Mouse (Mus musculus): ENCODE results near the gene Sox13. TPM values are rescaled to one million over a fixed set of nuclear protein-coding genes. Genes with fewer than 3 reads are reported as not detected.
"Not testable (repeated sequence)": the region's sequence is repeated elsewhere in the genome, so short reads cannot be mapped to it uniquely, and the experiment has no call there.

The Sox13 gene
- total RNA-seq, 2 experiments from 2014 or later, result 7.8 to 8.0 TPM

DNA sequence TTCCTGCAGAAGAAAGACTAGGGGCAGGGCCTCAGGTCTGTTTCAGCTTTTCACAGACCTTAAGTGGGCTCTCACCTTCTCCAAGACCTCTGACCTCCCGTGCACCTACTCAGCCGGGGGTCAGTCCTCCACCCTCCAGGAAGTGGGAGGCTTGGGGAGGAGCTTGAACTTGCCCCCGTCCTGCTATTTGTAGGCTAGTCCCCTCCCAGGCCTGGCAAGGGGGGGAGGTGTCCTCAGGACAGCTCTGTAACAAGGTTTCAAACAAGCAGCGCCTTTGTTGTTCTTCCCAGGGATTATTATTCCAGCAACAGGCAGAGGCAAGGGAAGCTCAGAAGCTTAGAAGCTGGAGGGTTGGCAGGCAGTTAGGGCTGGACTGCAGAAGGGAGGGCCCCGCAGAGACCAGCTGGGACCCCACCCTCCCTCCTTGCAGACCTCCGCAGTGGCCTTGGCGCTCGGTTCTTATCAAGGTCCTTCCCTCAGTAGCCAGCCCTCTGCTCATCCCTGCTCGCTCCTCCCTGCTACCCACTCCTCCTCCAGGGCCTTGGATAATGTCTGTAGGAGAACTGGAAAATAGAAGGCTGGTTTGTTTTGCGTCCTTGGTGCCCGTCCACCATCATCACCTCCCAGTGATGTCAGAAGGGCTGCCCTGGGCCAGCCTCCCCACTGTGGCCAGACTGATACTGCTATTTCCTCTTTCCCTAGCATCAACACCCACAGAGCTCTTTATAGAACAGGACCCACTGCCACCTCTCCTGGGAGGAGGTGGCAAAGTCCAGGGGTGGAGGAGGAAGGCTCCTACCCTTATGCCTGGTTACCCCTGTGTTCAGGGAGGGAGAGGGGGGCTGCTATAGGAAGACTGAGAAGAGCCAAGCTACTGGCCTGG lies 56.3 kb downstream of the Sox13 start:
- no peak for DNase-seq

DNA sequence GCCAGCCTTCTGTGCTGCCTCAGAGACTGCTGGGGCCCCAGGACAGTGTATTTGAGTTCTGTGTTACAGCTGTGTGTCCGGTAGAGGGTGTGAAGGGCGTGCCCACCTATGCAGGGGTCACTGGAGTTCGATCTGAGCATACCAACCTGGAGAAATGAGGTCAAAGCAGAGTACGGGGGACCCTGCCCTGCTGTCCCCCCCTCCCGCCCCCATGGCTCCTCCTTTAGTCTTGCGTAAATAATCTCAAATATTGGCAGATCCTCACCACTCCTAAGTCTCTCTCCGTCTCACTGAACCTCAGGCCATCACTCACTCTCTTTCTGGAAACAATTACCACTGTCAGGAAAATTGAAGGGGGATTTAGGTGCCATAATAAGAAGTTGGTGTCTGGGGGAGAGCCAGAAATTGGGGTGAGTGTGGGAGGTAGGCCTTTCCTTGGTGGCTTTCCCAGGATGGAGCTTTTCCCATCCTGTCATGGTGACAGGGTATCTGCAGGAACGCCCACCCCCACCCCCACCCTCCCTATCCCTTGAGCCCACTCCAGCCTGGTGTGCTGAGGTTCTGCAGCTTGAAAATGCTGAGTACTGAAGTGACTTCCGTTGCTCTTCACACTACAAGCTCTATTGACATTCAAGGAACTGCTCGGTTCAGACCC lies 57.1 kb downstream of the Sox13 start:
- no peak for DNase-seq

- no peak for DNase-seq
These were observed 59.3 kb downstream of the Sox13 start for GRCm38 (mm10) chr1:133364890-133365289.

- DNase-seq, result no peak
These were observed 60.1 kb downstream of the Sox13 start for GRCm38 (mm10) chr1:133364022-133364630.

- DNase-seq, result peak; percentile 79
These were observed 60.7 kb downstream of the Sox13 start, which contains the start of gene Etnk2 for GRCm38 (mm10) chr1:133363276-133364021. TSS of gene Etnk2 (plus strand) at chr1:133363572.

DNA sequence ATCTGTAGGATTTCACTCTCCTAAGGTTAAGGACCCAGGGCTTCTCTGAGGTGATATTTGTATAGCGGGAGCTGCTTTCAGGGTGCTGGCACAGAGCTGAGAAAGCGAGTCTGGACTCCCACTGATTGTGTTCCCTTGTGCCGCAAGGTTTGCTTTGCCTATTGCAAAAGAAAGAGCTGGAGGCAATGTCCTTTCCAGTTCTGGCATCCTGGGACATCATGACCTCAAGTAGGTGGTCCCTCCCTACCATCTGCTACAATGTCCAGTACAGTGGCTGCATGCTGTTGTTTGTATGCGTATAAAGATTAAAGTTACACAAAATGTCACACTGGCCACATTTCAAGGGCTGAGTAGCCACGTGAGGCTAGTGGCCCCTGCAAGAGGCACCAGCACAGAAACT lies 62.1 kb downstream of the Sox13 start:
- DNase-seq, result no peak

DNA sequence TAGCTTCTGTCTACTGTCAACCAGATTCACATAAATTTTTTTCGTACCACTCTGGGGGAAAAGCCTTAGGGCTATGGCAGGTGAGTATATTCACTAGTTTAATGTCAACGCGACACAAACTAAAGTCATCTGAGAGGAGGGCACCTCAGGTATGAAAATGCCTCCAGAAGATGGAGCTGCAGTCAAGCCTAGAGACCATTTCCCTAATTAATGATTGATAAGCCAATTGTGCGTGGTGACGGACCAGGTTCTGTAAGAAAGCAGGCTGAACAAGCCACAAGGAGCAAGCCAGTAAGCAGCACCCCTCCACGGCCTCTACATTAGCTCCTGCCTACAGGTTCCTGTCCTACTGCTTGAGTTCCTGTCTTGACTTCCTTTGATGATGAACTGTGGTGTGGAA lies 63.2 kb downstream of the Sox13 start:
- DNase-seq, result no peak

DNA sequence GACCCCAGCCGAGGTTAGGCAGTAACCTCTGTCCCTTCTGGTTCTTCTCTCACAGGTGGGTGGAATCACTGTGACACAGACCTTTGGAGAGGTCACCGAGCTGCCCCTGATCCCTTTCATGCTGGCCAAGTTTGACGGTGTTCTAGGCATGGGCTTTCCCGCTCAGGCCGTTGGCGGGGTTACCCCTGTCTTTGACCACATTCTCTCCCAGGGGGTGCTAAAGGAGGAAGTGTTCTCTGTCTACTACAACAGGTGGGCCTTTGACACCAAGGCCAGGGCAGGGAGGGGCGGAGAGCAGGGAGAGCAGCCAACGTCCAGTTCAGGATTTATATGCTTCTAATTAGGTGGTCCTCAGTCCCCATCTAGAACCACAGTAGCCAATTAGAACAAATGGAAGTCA lies 67.8 kb downstream of the Sox13 start:
- no peak for DNase-seq

DNA sequence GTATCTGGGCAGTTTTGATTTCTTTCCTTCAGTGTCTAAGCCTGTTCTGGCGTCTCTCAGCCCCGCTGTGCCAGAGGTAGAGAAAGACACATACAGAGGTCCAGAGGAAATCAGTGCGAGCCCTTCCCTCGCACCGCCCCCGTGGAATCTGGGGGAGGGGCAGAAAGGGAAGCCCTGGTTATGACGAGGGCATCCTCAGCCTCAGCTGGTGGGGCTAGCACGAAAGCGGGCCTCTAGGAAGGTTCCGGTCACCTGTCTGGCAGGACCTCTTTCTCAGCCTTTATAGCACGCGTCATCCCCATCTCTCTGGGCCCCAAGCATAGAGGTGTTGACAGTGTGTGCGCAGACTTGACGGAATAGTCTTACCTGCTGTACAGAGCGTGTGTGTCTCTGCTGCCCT lies 68.3 kb downstream of the Sox13 start:
- no peak for DNase-seq

DNA sequence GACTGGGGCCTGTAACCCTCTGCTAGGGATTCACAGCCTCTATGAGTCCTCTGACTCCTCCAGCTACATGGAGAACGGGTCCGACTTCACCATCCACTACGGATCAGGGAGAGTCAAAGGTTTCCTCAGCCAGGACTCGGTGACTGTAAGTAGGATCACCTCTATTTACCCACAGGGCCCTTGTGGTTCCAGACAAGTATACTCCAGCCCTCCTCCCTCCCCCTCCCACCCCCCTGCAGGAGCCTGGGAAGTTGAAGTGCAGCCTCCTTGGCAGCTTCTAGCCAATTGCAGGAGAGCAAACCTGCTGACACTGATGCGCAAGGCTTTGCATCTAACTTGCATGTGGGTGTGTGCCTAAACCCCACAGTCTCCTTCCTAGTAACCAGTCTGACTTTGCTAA lies 68.7 kb downstream of the Sox13 start:
- DNase-seq, result no peak

GRCm38 (mm10) chr1:133353371-133353809 lies 70.8 kb downstream of the Sox13 start:
- peak; percentile 36 for DNase-seq

DNA sequence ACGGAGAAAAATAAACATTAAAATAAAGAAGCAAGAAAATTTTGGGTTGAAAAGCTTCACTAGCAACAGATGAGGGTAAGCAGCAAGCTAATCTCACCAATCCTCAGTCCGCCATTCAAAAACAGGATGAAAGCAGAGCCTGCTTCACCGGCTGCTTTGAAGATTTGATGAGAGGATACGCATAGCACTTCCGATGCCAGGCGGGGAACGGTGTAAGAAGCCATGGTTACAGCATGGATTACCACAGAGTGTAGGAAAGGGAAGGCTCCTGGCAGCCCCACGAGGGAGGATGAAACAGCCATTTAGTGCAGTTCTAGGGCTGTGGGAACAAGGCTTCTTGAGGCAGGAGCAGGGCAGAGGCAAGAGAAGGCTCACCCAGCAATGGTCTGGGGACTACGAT lies 72.4 kb downstream of the Sox13 start:
- no peak for DNase-seq

GRCm38 (mm10) chr1:133350210-133350609 lies 74.0 kb downstream of the Sox13 start, which contains the start of gene Ren1:
TSS of gene Ren1 (plus strand) at chr1:133350510.
- DNase-seq, result no peak

- no peak for DNase-seq
These were observed 76.3 kb downstream of the Sox13 start for GRCm38 (mm10) chr1:133347693-133348520.

DNA sequence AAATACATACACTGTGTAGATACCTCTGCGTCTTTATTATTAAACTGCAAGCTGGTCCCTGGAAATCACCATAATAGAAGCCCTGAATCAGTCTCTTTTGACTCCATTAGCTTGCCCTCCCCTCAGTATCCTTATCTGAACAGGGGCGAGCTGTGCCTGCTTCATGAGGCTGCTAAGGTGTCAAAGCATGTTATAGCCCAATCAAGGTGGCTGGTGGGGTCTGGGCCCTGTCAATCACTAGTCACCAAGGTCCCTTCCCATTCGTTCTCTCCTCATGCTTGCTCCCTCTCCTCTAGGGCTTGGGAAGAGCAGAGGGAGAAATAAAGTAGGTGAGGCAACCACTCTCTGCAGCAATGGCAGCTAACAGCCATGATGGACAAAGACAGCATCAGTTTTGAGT lies 77.0 kb downstream of the Sox13 start:
- DNase-seq, result no peak

- no peak for DNase-seq
These were observed 77.6 kb downstream of the Sox13 start for GRCm38 (mm10) chr1:133346531-133346930.

- no peak for DNase-seq
These were observed 79.8 kb downstream of the Sox13 start for GRCm38 (mm10) chr1:133344357-133344756.

DNA sequence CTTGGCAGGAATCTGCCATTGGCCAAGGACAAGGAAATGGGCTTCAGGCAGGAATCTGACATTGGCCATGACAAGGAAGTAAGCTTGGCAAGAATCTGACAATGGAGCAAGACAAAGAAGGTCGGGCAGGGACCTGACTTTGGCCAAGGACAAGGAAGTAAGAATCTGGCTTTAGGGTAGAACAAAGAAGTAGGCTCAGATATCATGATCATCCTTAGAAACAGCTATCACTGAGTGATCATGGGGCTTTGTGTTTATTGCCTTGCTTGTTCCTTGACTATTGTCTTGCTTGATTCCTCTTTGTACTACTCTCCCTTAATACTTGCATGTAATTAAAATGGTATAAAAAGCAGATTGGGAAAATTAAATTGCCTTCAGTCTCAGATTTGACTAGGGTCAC lies 83.8 kb downstream of the Sox13 start:
- not testable (repeated sequence) for DNase-seq

- no peak for DNase-seq
These were observed 90.2 kb downstream of the Sox13 start for GRCm38 (mm10) chr1:133333937-133334336.

GRCm38 (mm10) chr1:133332656-133333430 lies 91.3 kb downstream of the Sox13 start:
- DNase-seq, result no peak

Data from gastrocnemius, postnatal 25 days (tissue).